Mouse (Mus musculus): ENCODE results near the gene Reln. TPM values are rescaled to one million over a fixed set of nuclear protein-coding genes. Genes with fewer than 3 reads are reported as not detected.
A peak's percentile ranks its signal among the peaks of the same experiment; 100 is the strongest.

Gene Reln
- polyA plus RNA-seq, 1 experiment from 2014 or later, result 1.8 TPM

- Histone ChIP-seq H3K4me1 (ENCODE audit: insufficient read depth) (no peaks in the 10 kb centered on the region), H3K9me3 (ENCODE audit: low read depth, low read length) (no peaks in the 10 kb centered on the region), H3K27me3 (ENCODE audit: insufficient read depth, low read length) (no peaks in the 10 kb centered on the region), H3K36me3 (ENCODE audit: insufficient read depth) (no peaks in the 10 kb centered on the region), H3K9ac (no peak overlapping the region), H3K4me3 (ENCODE audit: low read depth, low read length) (no peak overlapping the region), H3K4me2 (no peak overlapping the region), H3K27ac (ENCODE audit: low read depth) (no peak overlapping the region)
- WGBS, result 82% methylated on average over 8 of the region's 8 CpGs
- DNase-seq, result no peak
- ATAC-seq (ENCODE audit: insufficient read depth), result no peak
- TF ChIP-seq CTCF (IDR thresholded peaks at IDR 0.05; ENCODE audit: low read depth), result no peak
Measured at GRCm38 (mm10) chr5:22009142-22009541, 335.4 kb downstream of the Reln start.

- H3K27me3 ChIP-seq (ENCODE audit: insufficient read depth, low read length), result no peaks in the 10 kb centered on the region
- H3K36me3 ChIP-seq (ENCODE audit: insufficient read depth), result no peaks in the 10 kb centered on the region
- no peaks in the 10 kb centered on the region for H3K4me1 ChIP-seq (ENCODE audit: insufficient read depth)
- no peak overlapping the region for H3K27ac ChIP-seq (ENCODE audit: low read depth)
- no peak overlapping the region for H3K4me2 ChIP-seq
- H3K9ac ChIP-seq, result no peak overlapping the region
- TF ChIP-seq CTCF (IDR thresholded peaks at IDR 0.05; ENCODE audit: low read depth), result no peak
- 43% methylated on average over 11 of the region's 11 CpGs for WGBS
- no peak for DNase-seq
- ATAC-seq (ENCODE audit: insufficient read depth), result no peak
- no peaks in the 10 kb centered on the region for H3K9me3 ChIP-seq (ENCODE audit: low read depth, low read length)
- no peak overlapping the region for H3K4me3 ChIP-seq (ENCODE audit: low read depth, low read length)
Measured at GRCm38 (mm10) chr5:22007304-22008059, 337.0 kb downstream of the Reln start.

- 69% methylated on average over 4 of the region's 4 CpGs for WGBS
- H3K9ac ChIP-seq, result no peak overlapping the region
- ATAC-seq (ENCODE audit: insufficient read depth), result no peak
Measured at GRCm38 (mm10) chr5:22003858-22004257, 340.6 kb downstream of the Reln start.

GRCm38 (mm10) chr5:21987711-21988110, 356.8 kb downstream of the Reln start:
- ATAC-seq (ENCODE audit: insufficient read depth), result peak; percentile 74; the same call in 1 of the 2 replicates
- Histone ChIP-seq H3K4me3 (ENCODE audit: low read depth, low read length) (no peak overlapping the region), H3K36me3 (ENCODE audit: insufficient read depth) (no peaks in the 10 kb centered on the region), H3K27ac (ENCODE audit: low read depth) (no peak overlapping the region), H3K4me1 (ENCODE audit: insufficient read depth) (no peaks in the 10 kb centered on the region), H3K9me3 (ENCODE audit: low read depth, low read length) (no peaks in the 10 kb centered on the region), H3K27me3 (ENCODE audit: insufficient read depth, low read length) (no peaks in the 10 kb centered on the region), H3K4me2 (no peak overlapping the region), H3K9ac (no peak overlapping the region)
- 67% methylated on average over 5 of the region's 5 CpGs for WGBS
- DNase-seq, result peak; percentile 79
- TF ChIP-seq CTCF (IDR thresholded peaks at IDR 0.05; ENCODE audit: low read depth), result no peak

More at GRCm38 (mm10) chr5:22003858-22004257, 340.6 kb downstream of the Reln start:
- Histone ChIP-seq H3K27me3 (ENCODE audit: insufficient read depth, low read length) (no peaks in the 10 kb centered on the region), H3K4me2 (no peak overlapping the region), H3K9me3 (ENCODE audit: low read depth, low read length) (no peaks in the 10 kb centered on the region), H3K36me3 (ENCODE audit: insufficient read depth) (no peaks in the 10 kb centered on the region), H3K27ac (ENCODE audit: low read depth) (no peak overlapping the region), H3K4me3 (ENCODE audit: low read depth, low read length) (no peak overlapping the region), H3K4me1 (ENCODE audit: insufficient read depth) (no peaks in the 10 kb centered on the region)
- TF ChIP-seq CTCF (IDR thresholded peaks at IDR 0.05; ENCODE audit: low read depth), result no peak; the same call in 1 of the 2 replicates
- no peak for DNase-seq

GRCm38 (mm10) chr5:21986311-21986710, 358.2 kb downstream of the Reln start:
- Histone ChIP-seq H3K4me2 (no peak overlapping the region), H3K9me3 (ENCODE audit: low read depth, low read length) (no peaks in the 10 kb centered on the region), H3K27ac (ENCODE audit: low read depth) (no peak overlapping the region), H3K4me1 (ENCODE audit: insufficient read depth) (no peaks in the 10 kb centered on the region), H3K27me3 (ENCODE audit: insufficient read depth, low read length) (no peaks in the 10 kb centered on the region), H3K9ac (no peak overlapping the region), H3K36me3 (ENCODE audit: insufficient read depth) (no peaks in the 10 kb centered on the region), H3K4me3 (ENCODE audit: low read depth, low read length) (no peak overlapping the region)
- DNase-seq (peak; percentile 82), ATAC-seq (ENCODE audit: insufficient read depth) (no peak)
- WGBS, result 46% methylated on average over 4 of the region's 4 CpGs
- TF ChIP-seq CTCF (IDR thresholded peaks at IDR 0.05; ENCODE audit: low read depth), result peak; percentile 76

- Histone ChIP-seq H3K4me3 (ENCODE audit: low read depth, low read length) (no peak overlapping the region), H3K9me3 (ENCODE audit: low read depth, low read length) (no peaks in the 10 kb centered on the region), H3K27me3 (ENCODE audit: insufficient read depth, low read length) (no peaks in the 10 kb centered on the region), H3K4me1 (ENCODE audit: insufficient read depth) (no peaks in the 10 kb centered on the region), H3K36me3 (ENCODE audit: insufficient read depth) (no peaks in the 10 kb centered on the region), H3K27ac (ENCODE audit: low read depth) (no peak overlapping the region), H3K9ac (no peak overlapping the region), H3K4me2 (no peak overlapping the region)
- DNase-seq (no peak), ATAC-seq (ENCODE audit: insufficient read depth) (no peak)
- no peak for TF ChIP-seq CTCF (IDR thresholded peaks at IDR 0.05; ENCODE audit: low read depth)
- 72% methylated on average over 3 of the region's 3 CpGs for WGBS
Measured at GRCm38 (mm10) chr5:21983021-21983667, 361.4 kb downstream of the Reln start.

GRCm38 (mm10) chr5:21981216-21981615, 363.3 kb downstream of the Reln start:
- no peak for DNase-seq
- no peak for ATAC-seq (ENCODE audit: insufficient read depth)
- no peaks in the 10 kb centered on the region for H3K9me3 ChIP-seq (ENCODE audit: low read depth, low read length)
- no peak overlapping the region for H3K27ac ChIP-seq (ENCODE audit: low read depth)
- no peak overlapping the region for H3K4me3 ChIP-seq (ENCODE audit: low read depth, low read length)
- TF ChIP-seq CTCF (IDR thresholded peaks at IDR 0.05; ENCODE audit: low read depth), result no peak
- no peak overlapping the region for H3K9ac ChIP-seq
- no peaks in the 10 kb centered on the region for H3K4me1 ChIP-seq (ENCODE audit: insufficient read depth)
- 76% methylated on average over 3 of the region's 3 CpGs for WGBS
- no peak overlapping the region for H3K4me2 ChIP-seq
- H3K27me3 ChIP-seq (ENCODE audit: insufficient read depth, low read length), result no peaks in the 10 kb centered on the region
- H3K36me3 ChIP-seq (ENCODE audit: insufficient read depth), result no peaks in the 10 kb centered on the region

Data from lung, embryonic 14.5 days (tissue).